Mouse (Mus musculus) gastrocnemius, postnatal 36 days (tissue): ENCODE measurements around the gene Trim41. TPM values are rescaled to one million over a fixed set of nuclear protein-coding genes. Genes with fewer than 3 reads are reported as not detected.
"Not testable (repeated sequence)": the region's sequence is repeated elsewhere in the genome, so short reads cannot be mapped to it uniquely, and the experiment has no call there.

Experiments used
- DNase-seq, 2 experiments: peaks; one replicate each; pipeline ENCODE4 v3.0.0; 2022
- intact Hi-C: fragments of 180-260 bp; cut with DNase I; formaldehyde crosslinking; loops from one replicate; pipeline ENCODE4 v1.15.1; 2025
- total RNA-seq, 2 experiments: library from RNA; stranded (reverse); gene quantifications; 2 replicates each; pipeline ENCODE4 v1.2.3; 2021

Gene Trim41
- total RNA-seq, 2 experiments from 2014 or later: 17.2 to 22.6 TPM

- intact Hi-C loops: no loop called here
- no peak for DNase-seq
Observed at GRCm38 (mm10) chr11:48838879-48839680, 21.9 kb upstream of the Trim41 start.

GRCm38 (mm10) chr11:48838181-48838797 lies 21.1 kb upstream of the Trim41 start:
- intact Hi-C loops: no loop called here
- no peak for DNase-seq

- peak; percentile 64 to 67 for DNase-seq
- intact Hi-C loops: loop anchor here (2.0 kb wide), 1 partner anchor 19 kb away; no protein-coding TSS in a partner anchor
Observed at GRCm38 (mm10) chr11:48837310-48838180, 20.4 kb upstream of the Trim41 start.

DNA sequence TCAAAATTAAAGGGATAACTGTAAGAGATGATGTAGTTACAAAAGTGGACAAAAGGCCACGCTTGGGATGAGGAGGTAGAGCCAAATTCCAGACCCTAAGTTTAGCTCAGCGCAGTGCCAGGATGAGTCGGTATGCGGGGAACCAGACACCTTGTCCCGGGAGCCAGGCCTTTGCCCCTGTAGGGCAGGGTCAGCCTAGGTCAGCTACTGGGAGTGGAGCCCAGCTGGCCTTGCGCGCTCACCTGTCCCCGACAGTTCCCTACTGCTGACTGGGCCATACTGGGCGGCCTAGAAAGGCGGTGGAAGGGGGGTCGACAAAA lies 19.8 kb upstream of the Trim41 start:
- intact Hi-C loops: loop anchor here (2.0 kb wide), 1 partner anchor 18 kb away; no protein-coding TSS in a partner anchor
- DNase-seq: peak in 1 of 2 experiments; percentile 75

- intact Hi-C loops: loop anchor here (2.0 kb wide), 1 partner anchor 17 kb away; no protein-coding TSS in a partner anchor
- DNase-seq: no peak
Observed at GRCm38 (mm10) chr11:48835923-48836322, 18.8 kb upstream of the Trim41 start.

DNA sequence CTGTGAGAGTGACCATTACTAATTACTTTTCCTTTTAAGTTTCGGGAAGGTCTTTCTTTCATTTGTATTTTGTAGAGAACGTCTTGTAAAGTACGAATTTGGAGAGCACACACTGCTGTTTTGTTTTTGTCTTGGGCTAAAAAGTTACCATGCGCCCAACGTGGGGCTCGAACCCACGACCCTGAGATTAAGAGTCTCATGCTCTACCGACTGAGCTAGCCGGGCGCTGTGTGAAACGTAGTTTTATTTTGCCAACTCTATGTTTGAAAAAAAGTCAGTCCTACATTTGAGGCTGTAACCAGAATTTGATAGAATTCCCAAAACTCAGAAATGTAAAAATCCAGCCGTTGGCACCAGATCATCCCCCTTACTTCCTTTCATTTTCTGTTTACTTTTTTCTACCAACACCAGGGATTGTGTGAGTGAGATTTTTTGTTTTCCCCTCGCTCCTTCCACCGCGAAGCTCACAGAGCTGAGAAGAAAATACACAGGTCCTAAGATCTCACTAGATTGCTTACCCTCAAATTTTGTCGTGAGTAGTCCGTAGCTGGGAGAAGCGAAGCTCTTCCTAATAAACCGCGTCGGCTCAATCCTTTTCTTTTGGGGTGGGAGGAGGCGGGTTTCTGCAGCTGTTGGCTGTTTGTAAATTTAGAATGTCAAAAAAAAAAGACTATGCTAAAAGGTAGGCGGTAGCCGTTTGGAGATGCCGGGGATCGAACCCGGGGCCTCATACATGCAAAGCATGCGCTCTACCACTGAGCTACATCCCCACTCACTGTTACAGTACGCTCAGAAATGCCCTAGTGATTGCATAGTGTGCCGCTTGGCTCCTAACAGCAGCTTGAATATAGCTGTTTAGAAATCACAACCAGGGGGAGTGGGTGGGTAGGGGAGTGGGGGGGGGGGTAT lies 16.8 kb upstream of the Trim41 start:
- DNase-seq: peak; percentile 85 to 93
- intact Hi-C loops: loop anchor here (1.0 kb wide), 1 partner anchor 22 kb away; no protein-coding TSS in a partner anchor

DNA sequence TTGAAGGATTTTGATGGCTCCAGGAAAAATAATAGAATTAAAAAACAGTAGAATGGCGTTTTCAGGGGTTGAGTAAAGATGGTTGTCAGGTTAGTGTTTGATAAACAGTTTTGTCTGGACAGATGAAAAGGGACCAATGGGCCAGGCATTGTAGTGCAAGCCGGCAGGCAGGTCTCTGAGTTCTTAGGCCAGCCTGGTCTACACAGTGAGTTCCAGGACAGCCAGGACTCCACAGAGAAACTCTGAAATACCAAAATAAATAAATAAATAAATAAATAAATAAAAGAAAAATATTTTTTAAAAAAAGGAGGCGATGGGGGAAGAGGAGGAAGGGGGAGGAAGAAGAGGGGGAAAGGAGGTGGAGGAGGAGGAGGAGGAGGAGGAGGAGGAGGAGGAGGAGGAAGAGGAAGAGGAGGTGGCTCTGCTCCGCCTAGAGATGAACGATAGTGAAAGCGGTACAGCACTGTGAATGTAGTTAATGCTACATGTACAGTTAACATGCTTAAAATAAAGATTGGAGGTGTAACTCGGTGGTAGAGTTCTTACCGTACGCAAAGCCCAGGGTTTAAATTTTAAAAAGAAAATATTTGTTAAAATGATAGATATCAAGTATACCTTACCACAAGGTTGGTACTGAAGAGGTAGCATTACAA lies 16.1 kb upstream of the Trim41 start:
- no peak for DNase-seq
- intact Hi-C loops: loop anchor here (1.0 kb wide), 1 partner anchor 23 kb away; no protein-coding TSS in a partner anchor

- intact Hi-C loops: no loop called here
- no peak for DNase-seq
Observed at GRCm38 (mm10) chr11:48831273-48831672, 14.1 kb upstream of the Trim41 start.

DNA sequence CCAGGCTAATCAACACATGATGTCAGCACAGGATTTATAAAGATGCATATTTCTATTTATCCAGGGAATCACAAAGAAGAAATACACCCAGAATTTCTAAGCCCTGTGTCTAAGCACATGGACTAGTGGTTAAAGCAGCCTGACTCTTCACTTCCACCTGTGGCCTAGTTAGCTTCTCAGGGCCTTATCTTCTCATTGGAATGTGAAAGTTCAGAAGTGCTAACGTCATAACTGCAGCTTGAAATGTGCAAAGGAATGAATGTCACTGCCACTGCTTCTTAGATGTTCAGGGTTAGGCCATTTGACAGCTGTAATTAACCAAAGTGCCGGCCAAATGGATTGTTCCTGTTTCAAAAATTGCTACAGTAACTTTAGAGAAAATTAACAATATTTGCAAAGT lies 13.1 kb upstream of the Trim41 start:
- intact Hi-C loops: no loop called here
- no peak for DNase-seq

DNA sequence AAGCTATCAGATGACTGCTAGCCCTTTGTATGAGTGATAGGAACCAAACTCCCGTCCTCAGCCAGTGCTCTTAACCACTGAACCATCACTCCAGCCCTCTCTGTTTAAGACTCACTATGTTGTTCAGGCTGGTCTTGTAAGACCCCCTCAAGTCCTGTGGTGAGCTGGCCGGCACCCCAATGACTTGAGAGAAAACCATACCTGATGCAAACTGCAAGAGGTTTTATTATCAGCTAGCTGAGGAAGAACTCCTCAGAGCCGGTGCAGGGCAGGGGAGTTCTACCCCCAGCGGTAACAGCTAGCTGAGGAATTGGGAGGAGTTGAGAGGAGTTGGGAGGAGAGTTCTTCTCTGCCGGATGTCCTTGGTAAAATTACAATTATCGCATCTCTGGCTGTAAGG lies 10.8 kb upstream of the Trim41 start:
- no peak for DNase-seq
- intact Hi-C loops: no loop called here

- DNase-seq: no peak
- intact Hi-C loops: no loop called here
Observed at GRCm38 (mm10) chr11:48826752-48827096, 9.6 kb upstream of the Trim41 start.

DNA sequence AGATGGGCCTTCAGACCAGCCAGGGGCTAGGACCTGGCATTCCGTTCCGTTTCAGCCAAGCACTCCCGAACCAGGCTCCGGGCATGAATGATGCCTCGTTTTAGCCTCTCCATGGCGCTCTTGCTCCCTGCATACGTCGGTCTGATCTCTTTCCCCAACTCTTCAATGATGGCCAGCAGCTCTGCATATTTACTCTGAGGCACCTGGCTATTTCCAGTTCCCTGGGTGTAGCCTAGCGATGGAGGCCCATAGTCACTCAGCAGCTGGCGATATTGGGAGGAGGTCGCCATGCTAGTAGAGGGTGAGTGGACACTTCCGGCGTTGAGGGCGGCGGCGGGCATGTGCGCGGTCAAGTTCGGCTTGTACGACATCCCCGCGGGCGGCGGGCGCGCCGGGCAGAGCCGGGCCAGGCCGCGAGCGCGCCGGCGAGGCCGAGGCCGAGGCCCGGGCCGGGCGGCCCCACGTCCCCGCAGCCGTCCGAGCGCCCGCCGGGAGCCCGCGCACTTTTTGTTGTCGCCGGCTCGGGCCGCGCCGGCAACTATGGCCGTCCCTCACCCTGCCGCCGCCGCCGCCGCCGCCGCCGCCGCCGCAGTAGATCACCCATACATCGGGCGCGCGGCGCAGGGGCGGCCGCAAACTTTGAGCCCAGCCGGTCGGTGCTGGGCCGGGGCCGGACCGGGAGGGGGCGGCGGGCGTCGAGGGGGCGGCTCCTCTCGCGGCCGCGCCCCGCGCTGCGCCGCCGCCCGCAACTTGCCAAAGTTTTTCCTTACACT lies 9.0 kb upstream of the Trim41 start, which contains the start of the genes Trim7 and Gm12184:
TSS of gene Trim7 (plus strand) at position 162 of the 773 bp plus-strand sequence.
TSS of gene Gm12184 (minus strand) at position 677 of the 773 bp plus-strand sequence.
- peak in 1 of 2 experiments; percentile 32 for DNase-seq
- intact Hi-C loops: not testable (repeated sequence)

- intact Hi-C loops: no loop called here
- no peak for DNase-seq
Observed at GRCm38 (mm10) chr11:48824311-48824830, 7.2 kb upstream of the Trim41 start.

DNA sequence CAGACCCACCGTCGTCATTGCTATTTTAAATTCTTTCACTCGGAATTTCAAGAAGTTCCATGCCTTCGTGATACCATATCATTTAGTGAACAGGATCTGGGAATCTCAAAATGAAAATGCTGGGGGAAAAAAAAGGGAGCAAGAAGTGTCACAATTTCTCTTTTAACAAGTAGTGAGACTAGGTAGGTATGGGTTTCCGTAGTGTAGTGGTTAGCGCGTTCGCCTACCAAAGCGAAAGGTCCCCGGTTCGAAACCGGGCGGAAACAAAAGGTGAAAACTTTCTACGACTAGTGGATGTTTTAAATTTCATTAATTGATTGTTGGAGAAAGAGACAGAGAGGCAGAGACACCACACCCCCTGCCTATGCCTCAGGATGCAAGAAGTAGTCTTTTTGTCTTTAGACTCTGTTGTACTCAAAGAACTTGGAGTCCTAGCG lies 6.4 kb upstream of the Trim41 start:
- peak in 1 of 2 experiments; percentile 39 for DNase-seq
- intact Hi-C loops: no loop called here

DNA sequence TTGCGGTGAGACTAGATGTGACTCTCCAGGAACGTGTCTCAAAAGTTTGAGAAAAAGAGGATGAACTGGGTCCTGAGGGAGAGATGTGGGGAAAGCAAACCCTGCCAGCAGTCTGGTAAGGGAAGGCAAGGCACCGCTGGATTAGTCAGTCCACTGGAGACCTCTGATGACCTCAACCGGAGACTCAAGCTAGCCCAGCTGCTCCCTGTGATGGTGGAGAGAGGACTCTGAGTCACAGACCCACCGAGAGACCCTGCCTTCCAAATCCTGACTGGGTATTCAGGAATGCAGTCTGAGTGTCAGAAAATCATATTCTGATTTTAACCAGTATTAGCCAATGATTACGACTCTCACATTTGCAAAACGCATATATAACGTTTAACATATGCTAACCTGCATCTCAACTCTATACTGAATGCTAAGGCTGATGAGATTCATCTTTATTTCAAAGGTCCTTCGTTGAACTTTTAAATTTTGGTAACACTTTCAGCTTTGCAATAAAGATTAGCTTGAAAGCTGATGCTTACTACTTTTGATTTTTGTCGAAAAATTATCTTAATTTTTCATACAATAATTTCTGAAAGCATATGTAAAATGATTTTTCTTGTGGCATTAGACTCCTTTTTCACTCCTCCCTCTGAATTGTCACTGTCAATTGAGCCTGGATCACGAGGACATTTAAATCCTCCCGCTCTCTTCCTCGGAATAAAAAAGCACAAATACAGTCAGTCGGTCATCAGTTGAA lies 5.8 kb upstream of the Trim41 start:
- no peak for DNase-seq
- intact Hi-C loops: no loop called here

- DNase-seq, intact Hi-C loops: not testable (repeated sequence)
Observed at GRCm38 (mm10) chr11:48821299-48821698, 4.1 kb upstream of the Trim41 start.

DNA sequence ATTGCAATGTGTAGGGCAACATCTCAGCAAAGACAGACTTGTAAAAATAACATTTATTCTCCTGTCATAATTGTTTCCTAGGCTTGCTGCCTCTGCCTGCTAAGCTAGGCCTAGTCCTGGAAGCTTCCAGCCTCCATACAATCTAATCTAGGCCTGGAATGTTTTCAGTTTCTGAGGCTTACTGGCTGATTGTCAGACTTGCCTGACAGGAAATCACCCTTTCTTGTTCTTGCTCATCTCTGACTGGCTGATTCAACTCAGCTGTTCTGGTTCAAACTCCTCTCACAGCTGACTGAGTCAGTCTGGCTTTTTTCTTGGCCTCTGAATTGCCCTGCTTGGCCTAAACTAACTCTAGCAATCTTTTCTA lies 3.1 kb upstream of the Trim41 start:
- DNase-seq: no peak
- intact Hi-C loops: no loop called here
